Mouse (Mus musculus): Measurements from ENCODE around the gene Mybpc3.

Gene Mybpc3

GRCm38 (mm10) chr2:91157002-91157752 lies 39.2 kb downstream of the Mybpc3 start:
- in situ Hi-C loops (cut with MboI; ENCODE audit: unreplicated experiment in 2 of 2) = no loop called here

DNA sequence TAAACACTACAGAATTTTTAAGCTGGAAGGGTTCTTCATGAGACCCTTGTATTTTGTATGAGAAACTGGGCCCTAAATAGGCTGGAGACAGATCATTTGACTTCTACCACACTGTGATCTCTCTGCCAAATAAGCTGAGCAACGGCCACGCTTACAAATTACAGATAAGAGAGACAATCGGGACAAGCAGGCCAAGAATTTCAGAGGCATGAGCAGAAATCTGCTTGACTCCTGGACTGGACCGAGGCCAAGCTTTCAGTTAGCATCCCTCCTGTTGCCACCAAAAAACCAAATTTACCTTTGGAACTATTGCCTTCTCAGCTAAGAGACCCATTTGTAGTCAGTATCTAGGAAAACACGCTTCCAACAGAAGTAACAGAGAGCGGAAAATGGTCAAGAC lies 42.6 kb downstream of the Mybpc3 start:
- in situ Hi-C loops (cut with MboI; ENCODE audit: unreplicated experiment in 2 of 2) = loop anchor here in 1 of 2 experiments (10.0 kb wide), 1 partner anchor 396 kb away; no protein-coding TSS in a partner anchor

DNA sequence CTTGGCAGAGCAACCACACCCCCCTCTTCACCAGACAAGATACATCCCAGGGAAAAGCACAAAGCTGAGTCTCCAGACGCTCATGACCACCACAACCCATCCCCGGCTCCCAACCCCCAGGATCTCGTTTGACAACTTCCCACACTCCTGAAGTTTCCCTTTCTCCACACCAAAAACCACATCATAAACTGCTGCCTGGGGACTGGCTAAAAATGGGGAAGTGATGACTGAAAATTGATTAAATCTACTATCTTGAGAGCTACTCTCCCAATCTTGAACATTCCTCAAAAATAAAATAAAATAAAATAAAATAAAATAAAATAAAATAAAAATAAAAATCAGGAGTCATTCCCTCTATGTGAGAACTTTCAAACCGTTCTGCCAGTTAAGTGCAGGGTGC lies 45.0 kb downstream of the Mybpc3 start:
- in situ Hi-C loops (cut with MboI; ENCODE audit: unreplicated experiment in 2 of 2) = loop anchor here in 1 of 2 experiments (10.0 kb wide), 1 partner anchor 398 kb away; no protein-coding TSS in a partner anchor

- in situ Hi-C loops (cut with MboI; ENCODE audit: unreplicated experiment in 2 of 2) = loop anchor here in 1 of 2 experiments (10.0 kb wide), 1 partner anchor 399 kb away; no protein-coding TSS in a partner anchor
These were observed 45.6 kb downstream of the Mybpc3 start for GRCm38 (mm10) chr2:91163532-91163931.

- in situ Hi-C loops (cut with MboI; ENCODE audit: unreplicated experiment in 2 of 2) = loop anchor here in 1 of 2 experiments (10.0 kb wide), 1 partner anchor 400 kb away; no protein-coding TSS in a partner anchor
These were observed 47.0 kb downstream of the Mybpc3 start for GRCm38 (mm10) chr2:91164991-91165390.

GRCm38 (mm10) chr2:91167629-91168028 lies 49.7 kb downstream of the Mybpc3 start:
- in situ Hi-C loops (cut with MboI; ENCODE audit: unreplicated experiment in 2 of 2) = loop anchor here in 1 of 2 experiments (10.0 kb wide), 1 partner anchor 403 kb away; no protein-coding TSS in a partner anchor

- in situ Hi-C loops (cut with MboI; ENCODE audit: unreplicated experiment in 2 of 2) = loop anchor here in 1 of 2 experiments (10.0 kb wide), 1 partner anchor 405 kb away; no protein-coding TSS in a partner anchor
These were observed 51.8 kb downstream of the Mybpc3 start for GRCm38 (mm10) chr2:91169587-91170322.

DNA sequence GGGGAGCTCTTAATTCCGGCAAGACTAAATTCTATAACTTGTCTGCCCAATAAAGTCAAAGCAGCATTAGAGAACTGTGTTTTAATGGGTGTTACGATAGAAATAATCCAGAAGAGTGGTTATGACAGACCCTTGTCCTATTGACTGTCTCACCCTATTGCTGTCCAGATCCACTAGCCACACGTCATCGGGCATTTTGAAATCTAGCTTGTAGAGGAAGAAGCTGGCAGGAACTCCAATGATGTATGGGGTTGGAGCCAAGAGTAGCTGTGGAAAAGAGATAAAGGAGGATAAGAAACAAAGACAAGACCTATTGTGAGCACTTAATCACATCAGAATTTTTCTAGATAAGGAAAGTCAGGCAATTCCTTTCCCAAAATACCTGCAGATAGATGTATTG lies 57.5 kb downstream of the Mybpc3 start:
- in situ Hi-C loops (cut with MboI; ENCODE audit: unreplicated experiment in 2 of 2) = no loop called here

DNA sequence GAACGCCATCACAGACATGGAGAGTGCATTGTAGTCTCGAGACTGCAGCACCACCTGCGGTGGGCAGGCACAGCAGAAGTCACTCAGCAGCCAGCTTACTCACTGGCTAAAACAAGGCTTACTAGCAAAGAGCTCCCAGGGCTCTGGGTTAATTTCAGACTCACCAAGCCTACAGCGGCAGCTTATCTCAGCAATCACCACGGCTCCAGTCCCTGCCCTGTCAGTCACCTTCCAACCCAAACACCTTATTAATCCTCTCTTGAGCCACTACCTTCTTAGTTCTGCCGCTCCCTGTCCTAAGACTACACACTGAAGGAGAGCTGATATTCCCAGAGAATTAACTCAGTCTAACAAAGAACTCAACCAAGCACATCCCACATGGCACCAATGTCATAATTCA lies 58.3 kb downstream of the Mybpc3 start:
- in situ Hi-C loops (cut with MboI; ENCODE audit: unreplicated experiment in 2 of 2) = no loop called here

DNA sequence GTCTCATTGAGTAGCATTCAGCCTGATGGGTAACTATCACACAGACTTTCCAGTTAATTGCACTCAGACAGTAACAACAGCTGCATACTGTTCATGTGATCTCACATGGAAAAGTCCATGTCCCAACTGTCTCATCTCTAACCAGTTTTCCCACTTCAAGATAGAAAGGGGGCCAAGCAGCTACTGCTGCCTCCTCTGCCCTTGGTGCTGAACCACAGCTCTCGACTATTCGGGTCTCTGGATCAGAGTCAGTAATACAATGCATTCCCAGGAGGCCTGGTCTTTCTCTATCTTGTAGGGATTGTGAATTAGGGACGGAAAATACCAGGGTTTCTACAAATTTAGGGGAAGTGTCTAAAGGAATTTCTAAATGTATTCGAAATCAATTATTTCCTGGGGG lies 61.9 kb downstream of the Mybpc3 start:
- in situ Hi-C loops (cut with MboI; ENCODE audit: unreplicated experiment in 2 of 2) = no loop called here

DNA sequence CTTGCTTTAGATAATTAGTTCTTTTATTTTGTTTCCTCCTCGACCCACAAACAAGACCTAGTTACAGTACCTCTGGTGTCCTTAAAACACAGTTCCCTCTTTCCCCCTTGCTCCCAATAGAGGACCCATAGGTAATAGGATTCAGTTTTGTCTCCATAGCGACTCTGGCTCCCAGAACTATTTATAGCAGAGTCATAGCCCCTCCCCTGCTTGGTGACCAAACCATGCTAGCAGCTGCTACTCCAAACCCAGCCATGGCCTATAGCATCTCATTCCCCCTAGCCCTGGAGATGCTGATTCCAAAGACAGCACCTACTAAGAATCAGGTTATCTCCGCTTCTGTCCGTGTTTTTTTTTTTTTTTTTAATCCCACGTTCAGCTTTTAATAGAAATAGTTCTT lies 62.8 kb downstream of the Mybpc3 start:
- in situ Hi-C loops (cut with MboI; ENCODE audit: unreplicated experiment in 2 of 2) = no loop called here

DNA sequence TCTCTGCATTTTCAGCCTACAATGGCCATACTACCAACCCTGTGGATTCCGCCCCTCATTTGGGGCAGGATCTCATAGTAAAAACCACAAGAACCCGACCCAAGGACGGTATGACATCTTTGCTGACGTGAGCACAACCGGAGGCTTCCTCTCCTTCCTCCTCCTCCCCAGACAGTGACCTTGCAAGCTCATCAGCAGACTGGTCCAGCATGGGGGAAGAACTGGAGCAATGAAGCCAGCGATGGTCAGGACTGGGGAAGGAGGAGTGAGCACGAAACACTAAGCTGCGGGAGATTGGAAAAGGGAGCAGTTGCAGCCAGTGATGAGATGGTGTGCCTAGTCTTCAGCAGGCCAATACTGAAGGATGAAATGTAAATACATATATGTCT lies 64.1 kb downstream of the Mybpc3 start:
- in situ Hi-C loops (cut with MboI; ENCODE audit: unreplicated experiment in 2 of 2) = no loop called here

DNA sequence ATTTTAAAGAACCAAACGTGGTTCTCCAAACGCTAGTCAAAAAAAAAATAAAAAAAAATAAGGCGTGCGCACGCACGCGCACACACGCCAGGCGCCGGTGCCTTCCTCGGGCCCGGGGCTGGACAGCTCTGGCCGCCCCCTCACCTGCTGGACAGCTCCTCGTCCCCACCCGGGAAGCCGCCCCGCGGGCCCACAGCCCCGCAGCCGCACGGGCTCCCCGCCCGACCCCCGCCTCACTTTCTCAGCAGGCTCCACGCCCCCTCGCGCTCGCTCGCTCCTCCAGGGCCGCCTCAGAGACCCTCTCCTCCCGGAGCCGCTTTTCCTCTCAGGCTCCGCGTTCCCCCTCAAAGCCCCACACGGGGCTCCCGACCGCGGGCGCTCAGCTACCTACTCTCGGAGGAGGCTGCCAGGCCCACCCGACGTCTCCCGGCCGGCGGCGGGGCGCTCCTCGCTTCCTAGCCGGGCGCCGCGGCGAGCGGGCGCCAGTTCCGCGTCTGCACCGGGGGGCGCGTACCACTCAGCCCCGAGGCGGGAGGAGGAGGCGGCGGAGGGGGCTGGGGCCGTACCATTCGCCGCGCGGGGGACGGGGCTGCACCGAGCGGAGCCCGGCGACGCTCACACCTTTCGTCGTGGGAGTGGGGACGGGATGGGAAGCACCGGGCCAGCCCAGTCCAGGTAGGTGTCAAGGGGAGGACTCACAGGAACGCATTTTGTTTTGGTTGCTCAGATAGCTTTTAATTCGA lies 64.6 kb downstream of the Mybpc3 start:
- in situ Hi-C loops (cut with MboI; ENCODE audit: unreplicated experiment in 2 of 2) = no loop called here

GRCm38 (mm10) chr2:91183148-91183513 lies 65.2 kb downstream of the Mybpc3 start:
- in situ Hi-C loops (cut with MboI; ENCODE audit: unreplicated experiment in 2 of 2) = no loop called here

DNA sequence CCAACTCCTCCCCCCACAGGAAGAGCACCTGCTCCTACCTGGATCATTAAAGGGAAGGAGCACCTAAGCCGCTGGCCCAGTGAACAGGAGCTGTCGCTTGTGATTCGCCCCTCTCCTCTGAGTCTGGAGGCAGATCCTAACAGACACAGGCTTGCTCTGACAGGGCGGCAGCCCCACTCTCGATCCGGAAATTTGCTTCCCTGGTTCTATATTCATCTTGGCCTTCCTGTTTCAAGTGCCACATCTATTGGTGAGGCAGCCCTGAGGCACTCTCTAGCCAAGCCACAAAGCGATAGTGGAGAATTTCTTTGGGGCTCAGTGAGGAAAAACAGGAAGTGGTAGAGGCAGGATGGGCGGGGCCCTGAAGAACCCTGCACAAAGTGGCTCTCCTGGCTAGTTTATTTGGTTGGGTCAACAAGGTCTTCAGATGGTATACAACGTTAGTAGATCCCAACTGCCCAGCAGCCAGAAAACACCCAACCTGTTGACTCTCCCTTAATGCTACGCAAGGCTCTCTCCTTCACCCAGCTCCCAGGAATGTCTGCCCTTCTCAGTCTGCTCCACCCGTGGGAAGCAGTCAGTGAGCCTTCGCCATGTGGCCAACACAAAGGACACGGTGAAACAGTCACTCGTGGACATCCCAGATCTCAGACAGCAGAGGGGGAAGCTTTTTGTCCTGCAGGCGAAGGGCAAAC lies 65.9 kb downstream of the Mybpc3 start, which contains the start of gene Madd:
Gene Madd (minus strand): TSS at position 127 of the 695 bp plus-strand sequence.
- in situ Hi-C loops (cut with MboI; ENCODE audit: unreplicated experiment in 2 of 2) = no loop called here
